Mouse (Mus musculus) kidney, postnatal 0 days (tissue): ENCODE data around the gene Mpig6b. TPM values are rescaled to one million over a fixed set of nuclear protein-coding genes. Genes with fewer than 3 reads are reported as not detected.

Experiments used
- ATAC-seq: fragments of 200-750 bp; cut with Nextera tagmentation; replicated peaks from 2 replicates; pipeline ENCODE4 v1.8.0; 2017; ENCODE audit warnings: low read depth, moderate number of reproducible peaks, moderate TSS enrichment, moderate library complexity; ENCODE audit not compliant: low FRiP score
- DNase-seq: peaks from one replicate; pipeline ENCODE4 v3.0.0-alpha.2; 2016; ENCODE audit warnings: low spot score
- H3K27ac ChIP-seq: fragments of 300-500 bp; sonication (generic); 2 replicates; pipeline ENCODE4 v1.5.1; 2014; ENCODE audit warnings: mild to moderate bottlenecking
- H3K27me3 ChIP-seq: fragments of 300-500 bp; sonication (generic); 2 replicates; pipeline ENCODE4 v1.6.1; 2014; ENCODE audit warnings: low read length, mixed read lengths; ENCODE audit not compliant: insufficient read depth
- H3K36me3 ChIP-seq: fragments of 300-500 bp; sonication (generic); 2 replicates; pipeline ENCODE4 v1.6.1; 2014; ENCODE audit warnings: low read length, mixed read lengths; ENCODE audit not compliant: insufficient read depth
- H3K4me1 ChIP-seq: fragments of 300-500 bp; sonication (generic); replicated peaks from 2 replicates; pipeline ENCODE4 v1.6.1; 2014; ENCODE audit warnings: antibody characterized with exemption, low read length, mixed read lengths; ENCODE audit not compliant: insufficient read depth
- H3K4me2 ChIP-seq: fragments of 300-500 bp; sonication (generic); 2 replicates; pipeline ENCODE4 v1.6.1; 2014; ENCODE audit warnings: mild to moderate bottlenecking, low read length, moderate library complexity, mixed read lengths
- H3K4me3 ChIP-seq: fragments of 300-500 bp; sonication (generic); replicated peaks from 2 replicates; pipeline ENCODE4 v1.5.1; 2014; ENCODE audit warnings: low read depth, low read length
- H3K9ac ChIP-seq: fragments of 300-500 bp; sonication (generic); 2 replicates; pipeline ENCODE4 v1.6.1; 2014; ENCODE audit warnings: low read depth, low read length
- H3K9me3 ChIP-seq: fragments of 300-500 bp; sonication (generic); replicated peaks from 2 replicates; pipeline ENCODE4 v1.6.1; 2016; ENCODE audit warnings: low read length, inconsistent platforms, mixed read lengths
- CTCF ChIP-seq: IDR thresholded peaks from 2 replicates; pipeline ENCODE4 v1.5.1; 2016; ENCODE audit warnings: antibody characterized with exemption, low read depth, mild to moderate bottlenecking, moderate library complexity
- WGBS: fragments of 180-500 bp; shearing (Covaris S2); extraction: QIAGEN DNeasy Blood & Tissue Kit; methylation state at CpG from one replicate; pipeline ENCODE4 v1.1.7; 2014; 5-methylcytosine and 5-hydroxymethylcytosine counted together
- polyA plus RNA-seq: library from polyadenylated mRNA; unstranded; fragments of >200 nt; fragmentation: Nextera tagmentation; extraction: Ambion mirVana; gene quantifications from 2 replicates; pipeline ENCODE4 v1.2.1, GENCODE M21; 2015

Gene Mpig6b
- polyA plus RNA-seq, 1 experiment from 2014 or later: 0.36 TPM

- Histone ChIP-seq H3K9ac (peak overlapping the region; percentile 53; the same call in 1 of the 2 replicates), H3K9me3 (no peaks in the 10 kb centered on the region), H3K27ac (peak overlapping the region; percentile 79), H3K27me3 (no peaks in the 10 kb centered on the region), H3K4me2 (peak overlapping the region; percentile 64), H3K4me3 (peak overlapping the region; percentile 36), H3K36me3 (peaks cover 6% of the 10 kb centered on the region; the same call in 1 of the 2 replicates), H3K4me1 (peaks cover 18% of the 10 kb centered on the region)
- TF ChIP-seq CTCF: no peak
- WGBS: 30% methylated on average over 10 of the region's 10 CpGs
- ATAC-seq: no peak; the same call in 1 of the 2 replicates
- DNase-seq: peak; percentile 29
These were observed 1.6 kb downstream of the Mpig6b start for GRCm38 (mm10) chr17:35064378-35064877.

GRCm38 (mm10) chr17:35063466-35063865 is 2.5 kb downstream of the Mpig6b start:
- Histone ChIP-seq H3K4me1 (peaks cover 18% of the 10 kb centered on the region), H3K27ac (no peak overlapping the region), H3K36me3 (peaks cover 6% of the 10 kb centered on the region; the same call in 1 of the 2 replicates), H3K4me3 (no peak overlapping the region), H3K27me3 (no peaks in the 10 kb centered on the region), H3K9ac (no peak overlapping the region), H3K4me2 (no peak overlapping the region), H3K9me3 (no peaks in the 10 kb centered on the region)
- DNase-seq (no peak), ATAC-seq (no peak)
- WGBS: 86% methylated on average over 3 of the region's 3 CpGs
- TF ChIP-seq CTCF: no peak

- no peak for TF ChIP-seq CTCF
- no peak overlapping the region for H3K4me3 ChIP-seq
- 70% methylated on average over 8 of the region's 8 CpGs for WGBS
- no peaks in the 10 kb centered on the region for H3K27me3 ChIP-seq
- peaks cover 18% of the 10 kb centered on the region; the same call in 1 of the 2 replicates for H3K36me3 ChIP-seq
- no peak overlapping the region for H3K4me2 ChIP-seq
- no peaks in the 10 kb centered on the region for H3K9me3 ChIP-seq
- no peak overlapping the region for H3K9ac ChIP-seq
- H3K27ac ChIP-seq: no peak overlapping the region
- ATAC-seq: no peak
- DNase-seq: no peak
- H3K4me1 ChIP-seq: peaks cover 18% of the 10 kb centered on the region
These were observed 4.7 kb downstream of the Mpig6b start for GRCm38 (mm10) chr17:35061299-35061698.

GRCm38 (mm10) chr17:35060737-35061297 is 5.2 kb downstream of the Mpig6b start:
- Histone ChIP-seq H3K27ac (no peak overlapping the region), H3K4me1 (peaks cover 18% of the 10 kb centered on the region), H3K9me3 (no peaks in the 10 kb centered on the region), H3K27me3 (no peaks in the 10 kb centered on the region), H3K4me3 (peak overlapping the region; percentile 77; the same call in 1 of the 2 replicates), H3K4me2 (peak overlapping the region; percentile 94), H3K9ac (peak overlapping the region; percentile 77; the same call in 1 of the 2 replicates), H3K36me3 (peaks cover 23% of the 10 kb centered on the region; the same call in 1 of the 2 replicates)
- TF ChIP-seq CTCF: no peak
- ATAC-seq: no peak
- WGBS: 51% methylated on average over 22 of the region's 22 CpGs
- DNase-seq: peak; percentile 32

- ATAC-seq (no peak), DNase-seq (no peak)
- peak overlapping the region; percentile 94 for H3K4me2 ChIP-seq
- H3K4me1 ChIP-seq: peaks cover 15% of the 10 kb centered on the region
- 20% methylated on average over 14 of the region's 14 CpGs for WGBS
- H3K27me3 ChIP-seq: no peaks in the 10 kb centered on the region
- H3K9ac ChIP-seq: peak overlapping the region; percentile 77
- no peaks in the 10 kb centered on the region for H3K9me3 ChIP-seq
- H3K4me3 ChIP-seq: peak overlapping the region; percentile 77
- no peak for TF ChIP-seq CTCF
- H3K27ac ChIP-seq: peak overlapping the region; percentile 94; the same call in 1 of the 2 replicates
- H3K36me3 ChIP-seq: peaks cover 29% of the 10 kb centered on the region; the same call in 1 of the 2 replicates
These were observed 5.9 kb downstream of the Mpig6b start for GRCm38 (mm10) chr17:35060071-35060470.

GRCm38 (mm10) chr17:35058911-35059892 is 6.8 kb downstream of the Mpig6b start, which contains the start of gene Ddah2:
Ddah2 (plus strand) TSS chr17:35059035.
- WGBS: under 1% methylated on average over 57 of the region's 57 CpGs
- DNase-seq (peak; percentile 98), ATAC-seq (peak; percentile 90)
- no peaks in the 10 kb centered on the region for H3K27me3 ChIP-seq
- no peaks in the 10 kb centered on the region for H3K9me3 ChIP-seq
- peak within 1 kb of the TSS; percentile 77 for H3K9ac ChIP-seq
- peaks cover 8% of the 10 kb centered on the region for H3K4me1 ChIP-seq
- peak within 1 kb of the TSS; percentile 94 for H3K27ac ChIP-seq
- peak; percentile 78 for TF ChIP-seq CTCF
- H3K4me3 ChIP-seq: peak within 1 kb of the TSS; percentile 77
- peak within 1 kb of the TSS; percentile 94 for H3K4me2 ChIP-seq
- H3K36me3 ChIP-seq: peaks cover 34% of the 10 kb centered on the region
